Comparison of ENCODE assay signal across 12 mouse cellular contexts in genomic region chr11:119394210-119394609, GRCm38 (mm10). TPM values are rescaled to one million over a fixed set of nuclear protein-coding genes. Genes with fewer than 3 reads are reported as not detected.
DNase-seq lines count a peak whose midpoint lies in the region; ATAC-seq and TF ChIP-seq lines count a peak whose summit lies in the region.
"Had no signal": no experiment of that assay in that cellular context is flagged by ENCODE, and none has a peak within 500 bp of the region (broad histone marks: within the 10 kb centered on the region; RNA-seq: fewer than 3 reads in every experiment).

No protein-coding gene starts in this region.

- peak overlapping the region; percentile 85 for H3K4me2 ChIP-seq in kidney, embryonic 16.5 days (replicated peaks; ENCODE audit: low read depth, low read length)
- peak overlapping the region; percentile 77 for H3K4me2 ChIP-seq in heart, postnatal 0 days (ENCODE audit: low read depth, low read length)
- H3K4me2 ChIP-seq in liver, embryonic 16.5 days (ENCODE audit: low read depth, low read length): peak overlapping the region; percentile 95; the same call in 1 of the 2 replicates

- no peak overlapping the region for H3K9ac ChIP-seq in kidney, embryonic 16.5 days (replicated peaks; ENCODE audit: low read length)
- peak overlapping the region; percentile 59; the same call in 1 of the 2 replicates for H3K9ac ChIP-seq in heart, postnatal 0 days (replicated peaks; ENCODE audit: low read depth, low read length)
- no peak overlapping the region for H3K9ac ChIP-seq in liver, embryonic 16.5 days (ENCODE audit: low read depth, low read length)
- H3K9ac ChIP-seq: embryonic facial prominence, embryonic 12.5 days; hindbrain, embryonic 14.5 days had no signal

- peak overlapping the region; percentile 69 for H3K4me3 ChIP-seq in kidney, embryonic 16.5 days (ENCODE audit: low read length)
- H3K4me3 ChIP-seq in bone marrow, adult 2 months (replicated peaks; ENCODE audit: control insufficient read depth, low read depth, low read length): peak overlapping the region; percentile 55
- H3K4me3 ChIP-seq in heart, postnatal 0 days (ENCODE audit: low read depth, low read length): peak overlapping the region; percentile 58
- peak overlapping the region; percentile 75; the same call in 1 of the 2 replicates for H3K4me3 ChIP-seq in liver, embryonic 16.5 days (ENCODE audit: low read depth, low read length)

- no peak for TF ChIP-seq EP300 in heart, postnatal 0 days (IDR thresholded peaks at IDR 0.05; ENCODE audit: low read depth)

- no peak for TF ChIP-seq POLR2A in bone marrow, adult 2 months (IDR thresholded peaks at IDR 0.05; ENCODE audit: borderline replicate concordance, control insufficient read depth, low read depth, low read length)

- peaks cover 27% of the 10 kb centered on the region for H3K4me1 ChIP-seq in kidney, embryonic 16.5 days (ENCODE audit: insufficient read depth, low read length)
- peaks cover 4% of the 10 kb centered on the region for H3K4me1 ChIP-seq in bone marrow, adult 2 months (ENCODE audit: control insufficient read depth, insufficient read depth, low read length)
- peaks cover 32% of the 10 kb centered on the region for H3K4me1 ChIP-seq in heart, postnatal 0 days (ENCODE audit: control insufficient read depth, insufficient read depth)
- H3K4me1 ChIP-seq in liver, embryonic 16.5 days (ENCODE audit: control insufficient read depth, low read depth, low read length): peaks cover 33% of the 10 kb centered on the region

- no peak for TF ChIP-seq CTCF in bone marrow, adult 2 months (IDR thresholded peaks at IDR 0.05; ENCODE audit: control insufficient read depth, insufficient read depth, low read length)
- TF ChIP-seq CTCF in heart, postnatal 0 days (IDR thresholded peaks at IDR 0.05; ENCODE audit: low read depth): no peak

- H3K9me3 ChIP-seq in kidney, embryonic 16.5 days (ENCODE audit: low read length): no peaks in the 10 kb centered on the region
- H3K9me3 ChIP-seq in heart, postnatal 0 days (replicated peaks; ENCODE audit: control insufficient read depth, low read length): no peaks in the 10 kb centered on the region
- H3K9me3 ChIP-seq in liver, embryonic 16.5 days (replicated peaks; ENCODE audit: control insufficient read depth, low read length): no peaks in the 10 kb centered on the region
- H3K9me3 ChIP-seq: embryonic facial prominence, embryonic 12.5 days had no signal

- no peak overlapping the region for H3K27ac ChIP-seq in kidney, embryonic 16.5 days (ENCODE audit: low read length)
- no peak overlapping the region for H3K27ac ChIP-seq in bone marrow, adult 2 months (ENCODE audit: control insufficient read depth, insufficient read depth, low read depth, low read length, poor library complexity)
- no peak overlapping the region for H3K27ac ChIP-seq in heart, postnatal 0 days (ENCODE audit: low read depth)
- no peak overlapping the region for H3K27ac ChIP-seq in liver, embryonic 16.5 days (ENCODE audit: low read length)
- H3K27ac ChIP-seq: embryonic facial prominence, embryonic 12.5 days; hindbrain, embryonic 14.5 days had no signal

- 55% methylated on average over 6 of the region's 6 CpGs for WGBS in kidney, embryonic 16.5 days
- 34% methylated on average over 6 of the region's 6 CpGs for WGBS in bone marrow, adult 2 months
- WGBS in heart, postnatal 0 days: 66% methylated on average over 6 of the region's 6 CpGs
- WGBS in liver, embryonic 16.5 days (ENCODE audit: insufficient replicate concordance): 64% methylated on average over 6 of the region's 6 CpGs

- H3K36me3 ChIP-seq in kidney, embryonic 16.5 days (ENCODE audit: insufficient read depth, low read length): no peaks in the 10 kb centered on the region
- peaks cover 12% of the 10 kb centered on the region for H3K36me3 ChIP-seq in heart, postnatal 0 days (replicated peaks; ENCODE audit: control insufficient read depth, insufficient read depth, low read length)
- H3K36me3 ChIP-seq in liver, embryonic 16.5 days (ENCODE audit: control insufficient read depth, insufficient read depth): no peaks in the 10 kb centered on the region
- H3K36me3 ChIP-seq: embryonic facial prominence, embryonic 12.5 days had no signal

- peaks cover 14% of the 10 kb centered on the region; the same call in 1 of the 2 replicates for H3K27me3 ChIP-seq in kidney, embryonic 16.5 days (ENCODE audit: insufficient read depth, low read length)
- no peaks in the 10 kb centered on the region for H3K27me3 ChIP-seq in heart, postnatal 0 days (ENCODE audit: control insufficient read depth, insufficient read depth, low read length)
- H3K27me3 ChIP-seq in liver, embryonic 16.5 days (ENCODE audit: control insufficient read depth, insufficient read depth, low read depth, low read length): peaks cover 14% of the 10 kb centered on the region

- no peak for DNase-seq in kidney, adult 11 months
- no peak for DNase-seq in heart, postnatal 0 days (ENCODE audit: low spot score)
- no peak for DNase-seq in embryo, embryonic 10.5 days (ENCODE audit: low spot score)
- DNase-seq in frontal cortex, postnatal 25 days (ENCODE audit: low spot score in 2 of 2): no peak
- DNase-seq: adrenal gland, adult 2 months; cerebellum, adult 18-20 months; thymus, postnatal 36 days had no signal

- no peak for ATAC-seq in kidney, embryonic 16.5 days (ENCODE audit: low FRiP score, low TSS enrichment)
- ATAC-seq in heart, postnatal 0 days (ENCODE audit: insufficient read depth, low read depth): no peak
- no peak for ATAC-seq in liver, embryonic 16.5 days (ENCODE audit: low read depth)

RNA-seq across cellular contexts. Expression of gene Rnf213, which starts 1.3 kb away (rescaled TPM):
- 5.5 and 5.6 TPM in 2 replicates for polyA plus RNA-seq in kidney, embryonic 16.5 days (2015; fragmentation: Nextera tagmentation; extraction: Ambion mirVana)
- polyA plus RNA-seq in bone marrow, adult 2 months (2011; ENCODE audit: insufficient read depth, insufficient read length, low replicate concordance, missing spikeins): 18.8 and 27.7 TPM in 2 replicates
- 36.7 and 45.4 TPM in 2 replicates for total RNA-seq in heart, postnatal 0 days (2014; rRNA removed; ENCODE audit: low replicate concordance)
- polyA plus RNA-seq in heart, postnatal 0 days (2015; fragmentation: Nextera tagmentation; extraction: Ambion mirVana): 3.4 and 4.5 TPM in 2 replicates
- polyA plus RNA-seq in liver, embryonic 16.5 days (2015; fragmentation: Nextera tagmentation; extraction: Ambion mirVana): 2.5 and 3.3 TPM in 2 replicates

RNA-seq across cellular contexts. Expression of gene Slc26a11, which starts 38.9 kb away (rescaled TPM):
- 11.3 and 12.5 TPM in 2 replicates for polyA plus RNA-seq in kidney, embryonic 16.5 days (2015; fragmentation: Nextera tagmentation; extraction: Ambion mirVana)
- 3.3 and 6.2 TPM in 2 replicates for polyA plus RNA-seq in bone marrow, adult 2 months (2011; ENCODE audit: insufficient read depth, insufficient read length, low replicate concordance, missing spikeins)
- total RNA-seq in heart, postnatal 0 days (2014; rRNA removed; ENCODE audit: low replicate concordance): 4.0 and 4.4 TPM in 2 replicates
- polyA plus RNA-seq in heart, postnatal 0 days (2015; fragmentation: Nextera tagmentation; extraction: Ambion mirVana): 5.2 and 7.0 TPM in 2 replicates
- 2.1 and 2.3 TPM in 2 replicates for polyA plus RNA-seq in liver, embryonic 16.5 days (2015; fragmentation: Nextera tagmentation; extraction: Ambion mirVana)

RNA-seq across cellular contexts. Expression of gene Sgsh, which starts 38.9 kb away (rescaled TPM):
- polyA plus RNA-seq in kidney, embryonic 16.5 days (2015; fragmentation: Nextera tagmentation; extraction: Ambion mirVana): 8.3 and 8.7 TPM in 2 replicates
- polyA plus RNA-seq in bone marrow, adult 2 months (2011; ENCODE audit: insufficient read depth, insufficient read length, low replicate concordance, missing spikeins): 5.6 and 12.0 TPM in 2 replicates
- 3.1 and 14.8 TPM in 2 replicates for total RNA-seq in heart, postnatal 0 days (2014; rRNA removed; ENCODE audit: low replicate concordance)
- polyA plus RNA-seq in heart, postnatal 0 days (2015; fragmentation: Nextera tagmentation; extraction: Ambion mirVana): 4.7 and 6.5 TPM in 2 replicates
- polyA plus RNA-seq in liver, embryonic 16.5 days (2015; fragmentation: Nextera tagmentation; extraction: Ambion mirVana): 1.8 and 2.0 TPM in 2 replicates
